Mouse (Mus musculus) large intestine, adult 2 months (tissue): ENCODE results near the gene Jade1. TPM values are rescaled to one million over a fixed set of nuclear protein-coding genes. Genes with fewer than 3 reads are reported as not detected.

Source experiments
- DNase-seq: peaks from one replicate; pipeline ENCODE4 v3.0.0-alpha.2; 2012; ENCODE audit warnings: low read depth, low spot score
- WGBS: fragments of 180-500 bp; shearing (Covaris S2); methylation state at CpG from one replicate; pipeline ENCODE4 v1.1.7; 2018; 5-methylcytosine and 5-hydroxymethylcytosine counted together
- polyA plus RNA-seq: library from polyadenylated mRNA; depleted of rRNA; stranded (reverse); fragments of >200 nt; gene quantifications from 2 replicates; pipeline ENCODE4 v1.2.3, GENCODE M21; 2012; rRNA removed

Jade1 gene
- polyA plus RNA-seq, 1 experiment: 5.8 TPM

- 89% methylated on average over 9 of the region's 9 CpGs for WGBS
- DNase-seq: no peak
Measured at GRCm38 (mm10) chr3:41613706-41614105, 58.2 kb downstream of the Jade1 start.

- WGBS: 88% methylated on average over 5 of the region's 5 CpGs
- no peak for DNase-seq
Measured at GRCm38 (mm10) chr3:41614230-41614985, 58.9 kb downstream of the Jade1 start.

- WGBS: 83% methylated on average over 3 of the region's 3 CpGs
- no peak for DNase-seq
Measured at GRCm38 (mm10) chr3:41618036-41618435, 62.5 kb downstream of the Jade1 start.

- WGBS: 92% methylated on average over 3 of the region's 3 CpGs
Measured at GRCm38 (mm10) chr3:41618488-41618887, 63.0 kb downstream of the Jade1 start.

GRCm38 (mm10) chr3:41620971-41621370 lies 65.4 kb downstream of the Jade1 start:
- no peak for DNase-seq
- WGBS: 52% methylated on average over 7 of the region's 7 CpGs

More at GRCm38 (mm10) chr3:41618488-41618887, 63.0 kb downstream of the Jade1 start:
- DNase-seq: no peak

GRCm38 (mm10) chr3:41655642-41656041 lies 100.1 kb downstream of the Jade1 start:
- no peak for DNase-seq
- 94% methylated on average over 1 of the region's 1 CpGs for WGBS

Other genes starting within 250 kb of the Jade1 start
- 0.97 and 2.0 TPM in 2 replicates for gene Sclt1, start 186.8 kb downstream of the Jade1 start, polyA plus RNA-seq
- gene D3Ertd751e, start 186.9 kb downstream of the Jade1 start, polyA plus RNA-seq: 0.63 and 0.96 TPM in 2 replicates